In the genomic region with DNA sequence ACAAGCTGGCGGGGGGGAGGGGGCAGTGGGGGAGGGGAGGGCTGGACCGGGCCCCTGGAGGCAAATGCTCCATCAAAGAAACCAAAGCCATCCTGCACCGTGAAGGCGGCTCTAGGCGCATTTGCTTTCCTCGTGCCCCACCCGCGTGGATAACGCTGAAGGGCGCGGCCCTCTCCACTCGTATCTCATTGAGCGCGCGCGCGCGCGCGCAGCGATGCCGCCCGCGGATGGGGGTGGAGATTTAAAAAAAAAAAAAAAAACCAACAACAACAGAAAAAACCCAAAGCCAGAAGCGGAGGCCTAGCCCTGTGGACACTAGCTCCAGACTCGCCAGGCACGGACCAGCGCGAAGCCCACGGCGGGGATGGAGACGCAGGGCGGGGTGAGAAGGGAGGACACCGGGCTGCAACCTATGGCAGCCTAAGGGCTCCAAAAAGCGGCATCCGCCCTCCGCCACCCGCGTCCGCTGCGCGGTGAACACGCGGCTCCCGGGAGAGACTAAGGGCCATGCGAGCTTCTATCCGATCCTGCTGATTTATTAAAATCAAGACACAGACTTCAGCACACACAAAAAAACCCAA, we compare ENCODE assay signal across 9 mouse cellular contexts. TPM values are rescaled to one million over a fixed set of nuclear protein-coding genes. Genes with fewer than 3 reads are reported as not detected.
DNase-seq lines count a peak whose midpoint lies in the region; ATAC-seq and TF ChIP-seq lines count a peak whose summit lies in the region.
"Had no signal": no experiment of that assay in that cellular context is flagged by ENCODE, and none has a peak within 500 bp of the region (broad histone marks: within the 10 kb centered on the region; RNA-seq: fewer than 3 reads in every experiment).

No protein-coding gene starts in this region.

- H3K4me3 ChIP-seq in heart, adult 2 months: peak overlapping the region; percentile 46
- peak overlapping the region; percentile 96 for H3K4me3 ChIP-seq in embryonic facial prominence, embryonic 11.5 days (ENCODE audit: low read depth, low read length)
- peak overlapping the region; percentile 81 for H3K4me3 ChIP-seq in heart, embryonic 16.5 days (ENCODE audit: low read length)
- peak overlapping the region; percentile 39 for H3K4me3 ChIP-seq in liver, embryonic 16.5 days (ENCODE audit: low read depth, low read length)

- H3K36me3 ChIP-seq in heart, adult 2 months (ENCODE audit: control insufficient read depth, insufficient read depth, low read length): no peaks in the 10 kb centered on the region
- no peaks in the 10 kb centered on the region for H3K36me3 ChIP-seq in embryonic facial prominence, embryonic 11.5 days (replicated peaks; ENCODE audit: control insufficient read depth, insufficient read depth, low read depth, low read length)
- no peaks in the 10 kb centered on the region for H3K36me3 ChIP-seq in heart, embryonic 16.5 days (ENCODE audit: control insufficient read depth, insufficient read depth)
- H3K36me3 ChIP-seq in liver, embryonic 16.5 days (ENCODE audit: control insufficient read depth, insufficient read depth): no peaks in the 10 kb centered on the region

- no peak for TF ChIP-seq CTCF in heart, adult 2 months (IDR thresholded peaks at IDR 0.05)

- peak overlapping the region; percentile 47 for H3K4me2 ChIP-seq in embryonic facial prominence, embryonic 11.5 days (ENCODE audit: low read depth, low read length)
- peak overlapping the region; percentile 87 for H3K4me2 ChIP-seq in heart, embryonic 16.5 days (ENCODE audit: low read depth, low read length)
- H3K4me2 ChIP-seq in liver, embryonic 16.5 days (ENCODE audit: low read depth, low read length): peak overlapping the region; percentile 34

- no peak overlapping the region for H3K9ac ChIP-seq in heart, adult 2 months (ENCODE audit: low read depth, low read length)
- peak overlapping the region; percentile 99 for H3K9ac ChIP-seq in embryonic facial prominence, embryonic 11.5 days (replicated peaks; ENCODE audit: low read length)
- peak overlapping the region; percentile 88 for H3K9ac ChIP-seq in heart, embryonic 16.5 days (ENCODE audit: low read length)
- H3K9ac ChIP-seq in liver, embryonic 16.5 days (ENCODE audit: low read depth, low read length): no peak overlapping the region; the same call in 1 of the 2 replicates

- no peak for TF ChIP-seq EP300 in heart, adult 2 months (IDR thresholded peaks at IDR 0.05; ENCODE audit: insufficient read depth, low read depth, low read length)

- peaks cover 11% of the 10 kb centered on the region for H3K27me3 ChIP-seq in heart, adult 2 months (ENCODE audit: control insufficient read depth, insufficient read depth, low read length)
- H3K27me3 ChIP-seq in embryonic facial prominence, embryonic 11.5 days (ENCODE audit: control insufficient read depth, insufficient read depth, low read length): no peaks in the 10 kb centered on the region
- no peaks in the 10 kb centered on the region for H3K27me3 ChIP-seq in heart, embryonic 16.5 days (ENCODE audit: control insufficient read depth, insufficient read depth, low read length)
- H3K27me3 ChIP-seq in liver, embryonic 16.5 days (ENCODE audit: control insufficient read depth, insufficient read depth, low read depth, low read length): peaks cover 57% of the 10 kb centered on the region

- H3K4me1 ChIP-seq in heart, adult 2 months (ENCODE audit: control insufficient read depth, insufficient read depth, low read length): no peaks in the 10 kb centered on the region
- no peaks in the 10 kb centered on the region for H3K4me1 ChIP-seq in embryonic facial prominence, embryonic 11.5 days (ENCODE audit: control insufficient read depth, insufficient read depth, low read length)
- H3K4me1 ChIP-seq in heart, embryonic 16.5 days (ENCODE audit: control insufficient read depth, insufficient read depth, low read length): no peaks in the 10 kb centered on the region; the same call in 1 of the 2 replicates
- H3K4me1 ChIP-seq in liver, embryonic 16.5 days (ENCODE audit: control insufficient read depth, low read depth, low read length): no peaks in the 10 kb centered on the region

- ATAC-seq in embryonic facial prominence, embryonic 11.5 days (replicated peaks; ENCODE audit: insufficient number of reproducible peaks, low FRiP score, low TSS enrichment, low read depth): no peak
- no peak for ATAC-seq in heart, embryonic 16.5 days (replicated peaks; ENCODE audit: extremely low read depth, insufficient read depth, low FRiP score)
- no peak for ATAC-seq in liver, embryonic 16.5 days (ENCODE audit: low read depth)

- WGBS in heart, adult 2 months: 1% methylated on average over 47 of the region's 47 CpGs
- WGBS in embryonic facial prominence, embryonic 11.5 days: under 1% methylated on average over 47 of the region's 47 CpGs
- WGBS in heart, embryonic 16.5 days: under 1% methylated on average over 46 of the region's 47 CpGs
- under 1% methylated on average over 45 of the region's 47 CpGs for WGBS in liver, embryonic 16.5 days (ENCODE audit: insufficient replicate concordance)

- H3K79me2 ChIP-seq in heart, adult 2 months (replicated peaks; ENCODE audit: control insufficient read depth, insufficient read depth, low read length): no peaks in the 10 kb centered on the region

- H3K9me3 ChIP-seq in embryonic facial prominence, embryonic 11.5 days (replicated peaks; ENCODE audit: control insufficient read depth, low read length): no peaks in the 10 kb centered on the region
- no peaks in the 10 kb centered on the region for H3K9me3 ChIP-seq in heart, embryonic 16.5 days (replicated peaks; ENCODE audit: control insufficient read depth, low read length)
- H3K9me3 ChIP-seq in liver, embryonic 16.5 days (replicated peaks; ENCODE audit: control insufficient read depth, low read length): no peaks in the 10 kb centered on the region

- H3K27ac ChIP-seq in heart, adult 2 months: no peak overlapping the region
- peak overlapping the region; percentile 94 for H3K27ac ChIP-seq in embryonic facial prominence, embryonic 11.5 days (replicated peaks; ENCODE audit: low read depth, low read length)
- peak overlapping the region; percentile 77 for H3K27ac ChIP-seq in heart, embryonic 16.5 days (ENCODE audit: low read length)
- no peak overlapping the region for H3K27ac ChIP-seq in liver, embryonic 16.5 days (ENCODE audit: low read length)

- DNase-seq in heart, adult 2 months: peak; percentile 13 to 24
- no peak for DNase-seq in heart, adult 9 months (ENCODE audit: low spot score in 2 of 2)
- DNase-seq in embryonic facial prominence, embryonic 11.5 days (ENCODE audit: low spot score): peak; percentile 72
- DNase-seq in layer of hippocampus, adult 9-10 months (ENCODE audit: low spot score): peak; percentile 24
- peak; percentile 14 for DNase-seq in ovary, postnatal 14 days (ENCODE audit: low spot score)
- no peak for DNase-seq in spleen, adult 18-20 months

- no peak for TF ChIP-seq POLR2A in heart, adult 2 months (IDR thresholded peaks at IDR 0.05; ENCODE audit: insufficient read depth, low read depth, low read length)

- intact Hi-C loops in heart, adult 2 months (cut with DNase I): no loop called here

RNA-seq across cellular contexts. Expression of a gene that starts 3.1 kb away (rescaled TPM):
- under 1 TPM in 1 of 2 experiments, not detected in 1; 0.05 TPM for total RNA-seq in heart, adult 2 months (2021)
- 0.02 and 0.03 TPM in 2 replicates for polyA plus RNA-seq in heart, adult 2 months (2012; rRNA removed)
- polyA plus RNA-seq in embryonic facial prominence, embryonic 11.5 days (2014; fragmentation: Nextera tagmentation; extraction: Ambion mirVana): 444 and 508 TPM in 2 replicates
- 11.7 and 12.1 TPM in 2 replicates for polyA plus RNA-seq in heart, embryonic 16.5 days (2015; fragmentation: Nextera tagmentation; extraction: Ambion mirVana)
- polyA plus RNA-seq in liver, embryonic 16.5 days (2015; fragmentation: Nextera tagmentation; extraction: Ambion mirVana): 0.61 and 0.83 TPM in 2 replicates
- total RNA-seq: MEL had no signal

Comparison
In these comparisons a context has a peak if more than half of its experiments do, and no peak if none do; other contexts are left out.
1. DNase-seq: peak in heart, adult 2 months (2 of 2), embryonic facial prominence, embryonic 11.5 days (single experiment), layer of hippocampus, adult 9-10 months (single experiment) and ovary, postnatal 14 days (single experiment); none in heart, adult 9 months (0 of 2) and spleen, adult 18-20 months (0 of 2).
2. H3K27ac ChIP-seq: peak in embryonic facial prominence, embryonic 11.5 days (single experiment) and heart, embryonic 16.5 days (single experiment); none in heart, adult 2 months (single experiment) and liver, embryonic 16.5 days (single experiment).
3. H3K9ac ChIP-seq: peak in embryonic facial prominence, embryonic 11.5 days (single experiment) and heart, embryonic 16.5 days (single experiment); none in heart, adult 2 months (single experiment) and liver, embryonic 16.5 days (single experiment).
4. H3K4me3 ChIP-seq: peak in every context shown above with its lines; median percentile 96 in embryonic facial prominence, embryonic 11.5 days; 81 in heart, embryonic 16.5 days; 46 in heart, adult 2 months; 39 in liver, embryonic 16.5 days.
5. H3K4me2 ChIP-seq: peak in every context shown above with its lines; median percentile 87 in heart, embryonic 16.5 days; 47 in embryonic facial prominence, embryonic 11.5 days; 34 in liver, embryonic 16.5 days.
6. RNA of a gene that starts 3.1 kb away (polyA plus RNA-seq): 444 to 508 TPM in embryonic facial prominence, embryonic 11.5 days; 11.7 to 12.1 TPM in heart, embryonic 16.5 days, 0.61 to 0.83 TPM in liver, embryonic 16.5 days and 0.02 to 0.03 TPM in heart, adult 2 months; every median in the first group is over 10 times any median in the second.